Mouse (Mus musculus): Measurements from ENCODE around the gene Myh10.
A peak's percentile ranks its signal among the peaks of the same experiment; 100 is the strongest.
"Not testable (repeated sequence)": the region's sequence is repeated elsewhere in the genome, so short reads cannot be mapped to it uniquely, and the experiment has no call there.

Myh10 gene

GRCm38 (mm10) chr11:68790720-68791119 is 99.4 kb downstream of the Myh10 start:
- no peak for DNase-seq (ENCODE audit: low spot score in 2 of 2)

GRCm38 (mm10) chr11:68791794-68792193 is 100.4 kb downstream of the Myh10 start:
- DNase-seq (ENCODE audit: low spot score in 2 of 2), result no peak

- no peak for DNase-seq (ENCODE audit: low spot score in 2 of 2)
These were observed 106.9 kb downstream of the Myh10 start for GRCm38 (mm10) chr11:68798258-68798657.

GRCm38 (mm10) chr11:68805148-68805547 is 113.8 kb downstream of the Myh10 start:
- DNase-seq (ENCODE audit: low spot score in 2 of 2), result no peak

GRCm38 (mm10) chr11:68807787-68808186 is 116.4 kb downstream of the Myh10 start:
- peak; percentile 80 to 86 for DNase-seq (ENCODE audit: low spot score in 2 of 2)

GRCm38 (mm10) chr11:68811881-68812577 is 120.7 kb downstream of the Myh10 start:
- DNase-seq (ENCODE audit: low spot score in 2 of 2), result no peak

GRCm38 (mm10) chr11:68818416-68818815 is 127.1 kb downstream of the Myh10 start:
- DNase-seq (ENCODE audit: low spot score in 2 of 2), result no peak

GRCm38 (mm10) chr11:68819226-68819805 is 128.0 kb downstream of the Myh10 start:
- DNase-seq (ENCODE audit: low spot score in 2 of 2), result no peak

GRCm38 (mm10) chr11:68822326-68822725 is 131.0 kb downstream of the Myh10 start:
- DNase-seq (ENCODE audit: low spot score in 2 of 2), result no peak

- no peak for DNase-seq (ENCODE audit: low spot score in 2 of 2)
These were observed 135.4 kb downstream of the Myh10 start for GRCm38 (mm10) chr11:68826735-68827134.

GRCm38 (mm10) chr11:68831580-68831979 is 140.2 kb downstream of the Myh10 start:
- not testable (repeated sequence) for DNase-seq (ENCODE audit: low spot score in 2 of 2)

- no peak for DNase-seq (ENCODE audit: low spot score in 2 of 2)
These were observed 141.4 kb downstream of the Myh10 start for GRCm38 (mm10) chr11:68832793-68833192.

- DNase-seq (ENCODE audit: low spot score in 2 of 2), result no peak
These were observed 142.2 kb downstream of the Myh10 start for GRCm38 (mm10) chr11:68833593-68833992.

- DNase-seq (ENCODE audit: low spot score in 2 of 2), result no peak
These were observed 143.7 kb downstream of the Myh10 start for GRCm38 (mm10) chr11:68835034-68835433.

- no peak for DNase-seq (ENCODE audit: low spot score in 2 of 2)
These were observed 148.2 kb downstream of the Myh10 start for GRCm38 (mm10) chr11:68839606-68840005.

GRCm38 (mm10) chr11:68850862-68851261 is 159.5 kb downstream of the Myh10 start:
- no peak for DNase-seq (ENCODE audit: low spot score in 2 of 2)

GRCm38 (mm10) chr11:68851644-68852485 is 160.5 kb downstream of the Myh10 start:
- no peak for DNase-seq (ENCODE audit: low spot score in 2 of 2)

GRCm38 (mm10) chr11:68852486-68852901 is 161.1 kb downstream of the Myh10 start:
- peak in 1 of 2 experiments; percentile 59 for DNase-seq (ENCODE audit: low spot score in 2 of 2)

- peak; percentile 99 to 100 for DNase-seq (ENCODE audit: low spot score in 2 of 2)
These were observed 161.6 kb downstream of the Myh10 start for GRCm38 (mm10) chr11:68852932-68853409.

- no peak for DNase-seq (ENCODE audit: low spot score in 2 of 2)
These were observed 162.4 kb downstream of the Myh10 start for GRCm38 (mm10) chr11:68853611-68854401.

- DNase-seq (ENCODE audit: low spot score in 2 of 2), result no peak
These were observed 163.3 kb downstream of the Myh10 start for GRCm38 (mm10) chr11:68854621-68855020.

GRCm38 (mm10) chr11:68857329-68857728 is 166.0 kb downstream of the Myh10 start:
- no peak for DNase-seq (ENCODE audit: low spot score in 2 of 2)
